ENCODE assay signal across 8 mouse cellular contexts in genomic region chr3:107986041-107986562, GRCm38 (mm10). TPM values are rescaled to one million over a fixed set of nuclear protein-coding genes. Genes with fewer than 3 reads are reported as not detected.
DNase-seq lines count a peak whose midpoint lies in the region; ATAC-seq lines count a peak whose summit lies in the region.

Gene Gstm2, minus strand, starts transcription at chr3:107986453.

- H3K36me3 ChIP-seq in embryonic facial prominence, embryonic 15.5 days, result no peaks in the 10 kb centered on the region
- no peaks in the 10 kb centered on the region for H3K36me3 ChIP-seq in liver, embryonic 11.5 days (ENCODE audit: control insufficient read depth, insufficient read depth, low read length)
- H3K36me3 ChIP-seq in stomach, embryonic 16.5 days (ENCODE audit: control insufficient read depth, insufficient read depth, low read length), result no peaks in the 10 kb centered on the region

- peak within 1 kb of the TSS; percentile 18; the same call in 1 of the 2 replicates for H3K4me2 ChIP-seq in embryonic facial prominence, embryonic 15.5 days (replicated peaks)
- H3K4me2 ChIP-seq in liver, embryonic 11.5 days, result peak within 1 kb of the TSS; percentile 37
- peak within 1 kb of the TSS; percentile 43 for H3K4me2 ChIP-seq in stomach, embryonic 16.5 days (ENCODE audit: low read depth, low read length)

- peak; percentile 73; the same call in 1 of the 2 replicates for ATAC-seq in embryonic facial prominence, embryonic 15.5 days (ENCODE audit: insufficient number of reproducible peaks, low FRiP score, low TSS enrichment, low read depth)
- no peak for ATAC-seq in liver, embryonic 11.5 days (replicated peaks; ENCODE audit: low FRiP score)
- peak; percentile 92 for ATAC-seq in stomach, embryonic 16.5 days (ENCODE audit: insufficient read depth, low FRiP score)

- peak within 1 kb of the TSS; percentile 23 for H3K4me3 ChIP-seq in embryonic facial prominence, embryonic 15.5 days (replicated peaks)
- no peak within 1 kb of the TSS for H3K4me3 ChIP-seq in liver, embryonic 11.5 days (ENCODE audit: low read depth, low read length)
- peak within 1 kb of the TSS; percentile 33 for H3K4me3 ChIP-seq in stomach, embryonic 16.5 days (replicated peaks; ENCODE audit: low read length)

- intact Hi-C loops in left cerebral cortex, postnatal 36 days (cut with DNase I), result no loop called here

- H3K9me3 ChIP-seq in embryonic facial prominence, embryonic 15.5 days (replicated peaks), result no peaks in the 10 kb centered on the region
- no peaks in the 10 kb centered on the region for H3K9me3 ChIP-seq in liver, embryonic 11.5 days (ENCODE audit: control insufficient read depth, low read length)
- H3K9me3 ChIP-seq in stomach, embryonic 16.5 days (replicated peaks; ENCODE audit: control insufficient read depth, low read length), result no peaks in the 10 kb centered on the region

- H3K9ac ChIP-seq in embryonic facial prominence, embryonic 15.5 days, result no peak within 1 kb of the TSS
- no peak within 1 kb of the TSS for H3K9ac ChIP-seq in liver, embryonic 11.5 days (ENCODE audit: low read depth, low read length)
- H3K9ac ChIP-seq in stomach, embryonic 16.5 days (ENCODE audit: low read length), result peak within 1 kb of the TSS; percentile 40

- no peak within 1 kb of the TSS; the same call in 1 of the 2 replicates for H3K27ac ChIP-seq in embryonic facial prominence, embryonic 15.5 days (replicated peaks)
- no peak within 1 kb of the TSS for H3K27ac ChIP-seq in liver, embryonic 11.5 days (ENCODE audit: low read depth, low read length)
- H3K27ac ChIP-seq in stomach, embryonic 16.5 days (ENCODE audit: low read length), result peak within 1 kb of the TSS; percentile 70

- 39% methylated on average over 8 of the region's 8 CpGs for WGBS in embryonic facial prominence, embryonic 15.5 days
- 49% methylated on average over 8 of the region's 8 CpGs for WGBS in liver, embryonic 11.5 days
- WGBS in stomach, embryonic 16.5 days, result 18% methylated on average over 8 of the region's 8 CpGs

- no peaks in the 10 kb centered on the region for H3K27me3 ChIP-seq in embryonic facial prominence, embryonic 15.5 days
- H3K27me3 ChIP-seq in liver, embryonic 11.5 days (replicated peaks; ENCODE audit: control insufficient read depth, insufficient read depth, low read length), result no peaks in the 10 kb centered on the region
- H3K27me3 ChIP-seq in stomach, embryonic 16.5 days (ENCODE audit: control insufficient read depth, insufficient read depth, low read length), result no peaks in the 10 kb centered on the region

- peak; percentile 81 for DNase-seq in ovary, adult 18-20 months (ENCODE audit: low spot score)
- DNase-seq in ovary, postnatal 10 days (ENCODE audit: low spot score), result no peak
- DNase-seq in heart, postnatal 4 days, result peak; percentile 51
- no peak for DNase-seq in liver, embryonic 11.5 days (ENCODE audit: low spot score)
- no peak for DNase-seq in cerebellum, adult 9-10 months
- DNase-seq in left cerebral cortex, postnatal 36 days (ENCODE audit: low spot score in 2 of 2), result no peak

- 0 out of 2 replicates have a peak, but pooled peaks cover 4% of the 10 kb centered on the region for H3K4me1 ChIP-seq in embryonic facial prominence, embryonic 15.5 days
- no peaks in the 10 kb centered on the region; the same call in 1 of the 2 replicates for H3K4me1 ChIP-seq in liver, embryonic 11.5 days (replicated peaks; ENCODE audit: control insufficient read depth, insufficient read depth, low read length)
- peaks cover 12% of the 10 kb centered on the region for H3K4me1 ChIP-seq in stomach, embryonic 16.5 days (ENCODE audit: control insufficient read depth, insufficient read depth, low read length)

RNA-seq across cellular contexts. Expression of gene Gstm2, which starts in this region (rescaled TPM):
- 60.2 and 73.5 TPM in 2 replicates for polyA plus RNA-seq in embryonic facial prominence, embryonic 15.5 days (2015; fragmentation: Nextera tagmentation; extraction: Ambion mirVana)
- 10 to 100 TPM; 43.2 to 43.6 TPM for total RNA-seq in heart, postnatal 4 days (2021)
- polyA plus RNA-seq in liver, embryonic 11.5 days (2014; fragmentation: Nextera tagmentation; extraction: Ambion mirVana), result 16.7 and 18.2 TPM in 2 replicates
- 196 and 225 TPM in 2 replicates for polyA plus RNA-seq in stomach, embryonic 16.5 days (2015; fragmentation: Nextera tagmentation; extraction: Ambion mirVana)
- total RNA-seq in left cerebral cortex, postnatal 36 days (2021), result 1 to 10 TPM; 2.6 to 2.9 TPM

Comparison
In these comparisons a context has a peak if more than half of its experiments do, and no peak if none do; other contexts are left out.
1. RNA of gene Gstm2 (total RNA-seq): 43.2 to 43.6 TPM in heart, postnatal 4 days; 2.6 to 2.9 TPM in left cerebral cortex, postnatal 36 days; every median in the first group is over 10 times any median in the second.
2. DNase-seq: peak in ovary, adult 18-20 months (single experiment) and heart, postnatal 4 days (single experiment); none in ovary, postnatal 10 days (single experiment), liver, embryonic 11.5 days (single experiment), cerebellum, adult 9-10 months (single experiment) and left cerebral cortex, postnatal 36 days (0 of 2).
3. Peak in every context shown above with its lines, with median percentiles within 50 percentile points of each other: H3K4me2 ChIP-seq.